Mouse (Mus musculus) spleen, postnatal 0 days (tissue): Measurements from ENCODE around the gene Olfr494. TPM values are rescaled to one million over a fixed set of nuclear protein-coding genes. Genes with fewer than 3 reads are reported as not detected.

ENCODE experiments used
- polyA plus RNA-seq: library from polyadenylated mRNA; unstranded; fragments of >200 nt; fragmentation: Nextera tagmentation; extraction: Ambion mirVana; gene quantifications from 2 replicates; pipeline ENCODE4 v1.2.1, GENCODE M21; 2015

Gene Olfr494
- not detected in 2 replicates for polyA plus RNA-seq

DNA sequence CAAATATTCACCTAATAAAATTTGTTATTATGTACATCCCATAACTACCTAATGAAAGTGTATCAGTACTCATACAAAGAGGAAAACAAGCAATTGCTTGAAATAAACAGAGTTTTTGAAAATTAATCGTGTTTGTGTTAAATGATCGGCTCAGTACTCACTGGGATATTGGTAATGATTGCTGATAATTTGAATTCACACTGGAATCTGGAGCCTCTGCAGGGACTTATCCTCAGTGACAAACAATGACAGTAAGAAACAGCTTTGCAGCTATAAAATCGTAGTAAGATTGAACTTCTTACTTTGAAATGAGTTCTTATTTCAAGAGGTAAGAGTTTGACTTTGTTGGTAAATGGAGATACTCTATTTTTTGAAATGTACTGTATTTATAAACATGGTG, at the start of gene Olfr494:
Olfr494 (plus strand) TSS at position 301 of the 400 bp plus-strand sequence.

DNA sequence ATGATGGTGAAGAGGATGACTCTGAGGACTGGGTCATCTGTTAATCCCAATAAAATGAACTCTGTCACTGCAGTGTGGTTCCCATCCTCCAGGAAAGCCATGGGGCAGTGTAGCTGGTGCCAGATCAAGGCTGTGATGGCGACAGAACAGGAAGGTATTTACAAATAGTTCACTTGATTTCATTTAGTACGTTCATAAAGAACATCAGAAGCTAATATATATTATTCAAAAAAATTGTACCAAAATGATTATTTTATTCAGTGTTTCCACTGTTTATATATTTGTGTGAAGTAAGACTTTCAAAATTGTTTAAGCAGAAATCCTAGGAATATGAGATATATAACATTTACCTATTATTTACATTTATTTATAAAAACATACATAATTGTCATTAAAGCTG, 41.6 kb upstream of the Olfr494 start, which contains the start of gene Olfr492:
Olfr492 (minus strand) TSS at position 101 of the 400 bp plus-strand sequence.

GRCm38 (mm10) chr7:108346879-108347278, 18.3 kb upstream of the Olfr494 start, which contains the start of gene Olfr493:
TSS of gene Olfr493 (minus strand) at chr7:108346979.

DNA sequence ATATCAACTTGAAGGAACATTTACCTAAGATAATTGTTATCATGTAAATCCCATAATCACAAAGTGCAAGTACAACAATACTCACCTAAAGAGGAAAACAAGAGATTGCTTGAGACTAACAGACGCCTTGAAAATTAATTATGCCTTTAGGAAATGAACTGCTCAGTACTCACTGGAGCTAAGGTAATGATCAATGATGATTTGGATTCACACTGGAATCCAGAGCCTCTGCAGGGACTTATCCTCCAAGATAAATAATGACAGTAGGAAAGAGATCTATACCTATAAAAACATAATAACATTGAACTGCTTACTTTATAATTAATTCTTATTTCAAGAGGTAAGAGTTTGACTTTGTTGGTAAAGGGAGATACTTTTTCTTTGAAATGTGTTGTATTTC, 27.7 kb downstream of the Olfr494 start, which contains the start of gene Olfr495:
Olfr495 (plus strand) TSS at position 301 of the 400 bp plus-strand sequence.

Other genes starting within 250 kb of the Olfr494 start
- not detected in 2 replicates for gene Olfr484, start 237.9 kb upstream of the Olfr494 start, polyA plus RNA-seq
- not detected in 2 replicates for gene Olfr485, start 205.5 kb upstream of the Olfr494 start, polyA plus RNA-seq
- not detected in 2 replicates for gene Olfr486, start 192.6 kb upstream of the Olfr494 start, polyA plus RNA-seq
- gene Olfr487, start 150.7 kb upstream of the Olfr494 start, polyA plus RNA-seq, result not detected in 2 replicates
- gene Olfr488, start 107.0 kb upstream of the Olfr494 start, polyA plus RNA-seq, result not detected in 2 replicates
- not detected in 2 replicates for gene Olfr490, start 76.4 kb upstream of the Olfr494 start, polyA plus RNA-seq
- gene Olfr491, start 51.9 kb upstream of the Olfr494 start, polyA plus RNA-seq, result not detected in 2 replicates
- gene Olfr492, start 41.7 kb upstream of the Olfr494 start, polyA plus RNA-seq, result not detected in 2 replicates
- gene Olfr493, start 18.4 kb upstream of the Olfr494 start, polyA plus RNA-seq, result not detected in 2 replicates
- gene Olfr495, start 27.8 kb downstream of the Olfr494 start, polyA plus RNA-seq, result not detected in 2 replicates
- gene Olfr497, start 55.1 kb downstream of the Olfr494 start, polyA plus RNA-seq, result not detected in 2 replicates
- gene Olfr498, start 100.0 kb downstream of the Olfr494 start, polyA plus RNA-seq, result not detected in 2 replicates
- gene Olfr502, start 159.7 kb downstream of the Olfr494 start, polyA plus RNA-seq, result not detected in 2 replicates
- not detected in 2 replicates for gene Olfr503, start 179.2 kb downstream of the Olfr494 start, polyA plus RNA-seq
- gene Olfr504, start 200.5 kb downstream of the Olfr494 start, polyA plus RNA-seq, result not detected in 2 replicates
- not detected in 2 replicates for gene Olfr506, start 245.5 kb downstream of the Olfr494 start, polyA plus RNA-seq